Mouse (Mus musculus) ES-E14 (cell line): Measurements from ENCODE around the gene Mydgf. TPM values are rescaled to one million over a fixed set of nuclear protein-coding genes. Genes with fewer than 3 reads are reported as not detected.

Experiments
- DNase-seq: peaks from one replicate; pipeline ENCODE4 v3.0.0-alpha.2; 2013; ENCODE audit warnings: low read depth, low spot score
- H3K27ac ChIP-seq: 2 replicates; pipeline ENCODE4 v1.5.1; 2012; ENCODE audit warnings: low read depth, mild to moderate bottlenecking, low read length, moderate library complexity, mixed read lengths; ENCODE audit not compliant: poor library complexity, insufficient read depth, severe bottlenecking
- H3K36me3 ChIP-seq: 2 replicates; pipeline ENCODE4 v1.6.1; 2012; ENCODE audit warnings: mild to moderate bottlenecking, low read length, moderate library complexity, mixed read lengths; ENCODE audit not compliant: control insufficient read depth, poor library complexity, insufficient read depth, severe bottlenecking
- H3K4me1 ChIP-seq, 2 experiments: fragments of 150-350 bp in 1 of 2; sonication (generic) in 1 of 2; 2 replicates each; pipeline ENCODE4 v1.6.1; 2012; ENCODE audit warnings: low read length in 2 of 2, mild to moderate bottlenecking in 1 of 2, mixed read lengths in 1 of 2; ENCODE audit not compliant: control insufficient read depth in 2 of 2, insufficient read depth in 2 of 2, poor library complexity in 1 of 2
- H3K4me3 ChIP-seq, 2 experiments: fragments of 150-350 bp in 1 of 2; sonication (generic) in 1 of 2; 2 replicates each; pipeline ENCODE4 v1.5.1; 2012; ENCODE audit warnings: low read length in 2 of 2, low read depth in 1 of 2, mild to moderate bottlenecking in 1 of 2, mixed read lengths in 1 of 2; ENCODE audit not compliant: insufficient read depth in 1 of 2, poor library complexity in 1 of 2, severe bottlenecking in 1 of 2
- H3K9ac ChIP-seq: 2 replicates; pipeline ENCODE4 v1.6.1; 2012; ENCODE audit warnings: low read depth, mild to moderate bottlenecking, low read length, mixed read lengths; ENCODE audit not compliant: poor library complexity, insufficient read depth, severe bottlenecking
- H3K9me3 ChIP-seq: fragments of 150-350 bp; sonication (generic); 2 replicates; pipeline ENCODE4 v1.6.1; 2012; ENCODE audit warnings: low read depth, mild to moderate bottlenecking, low read length; ENCODE audit not compliant: control insufficient read depth, insufficient read depth
- CHD2 ChIP-seq: IDR thresholded peaks from 2 replicates; pipeline ENCODE4 v1.6.1; 2014; ENCODE audit warnings: mild to moderate bottlenecking, low read depth, low read length, inconsistent platforms
- HCFC1 ChIP-seq: IDR thresholded peaks from 2 replicates; pipeline ENCODE4 v1.6.1; 2012; ENCODE audit warnings: low read length, inconsistent platforms, borderline replicate concordance; ENCODE audit not compliant: insufficient read depth
- MAFK ChIP-seq: IDR thresholded peaks from 2 replicates; pipeline ENCODE4 v1.6.1; 2014; ENCODE audit warnings: mild to moderate bottlenecking, low read depth, low read length, inconsistent platforms; ENCODE audit not compliant: insufficient read depth
- ZC3H11A ChIP-seq: IDR thresholded peaks from 2 replicates; pipeline ENCODE4 v1.6.1; 2012; ENCODE audit warnings: low read depth, mild to moderate bottlenecking, inconsistent platforms, low read length, borderline replicate concordance
- ZNF384 ChIP-seq: IDR thresholded peaks from 2 replicates; pipeline ENCODE4 v1.6.1; 2012; ENCODE audit warnings: low read depth, low read length, inconsistent platforms
- in situ Hi-C, 2 experiments: fragments of 600-800 bp; cut with MboI; formaldehyde crosslinking; loops; one replicate each; pipeline ENCODE4 v1.15.1; 2025; ENCODE audit warnings: low sequenced_read_pairs in 2 of 2, inconsistent platforms in 1 of 2; ENCODE audit not compliant: unreplicated experiment in 2 of 2
- total RNA-seq: library from RNA; depleted of rRNA; stranded (reverse); fragments of 300-350 nt; gene quantifications from 2 replicates; pipeline ENCODE4 v1.2.3, GENCODE M21; 2012

Gene Mydgf
- total RNA-seq, 1 experiment = 71.1 TPM

- H3K27ac ChIP-seq = no peak overlapping the region
- DNase-seq = no peak
- H3K4me3 ChIP-seq = no peak overlapping the region
- no peak for TF ChIP-seq ZC3H11A
- no peak for TF ChIP-seq HCFC1
- no peak for TF ChIP-seq ZNF384
- no peak for TF ChIP-seq CHD2
- in situ Hi-C loops = no loop called here
- H3K4me1 ChIP-seq = peaks cover 0 to 14% of the 10 kb centered on the region in 2 experiments; a peak in 1 of 4 replicates
- H3K36me3 ChIP-seq = no peaks in the 10 kb centered on the region
- no peaks in the 10 kb centered on the region for H3K9me3 ChIP-seq
- no peak overlapping the region for H3K9ac ChIP-seq
Measured at GRCm38 (mm10) chr17:56147420-56147819, 36.3 kb downstream of the Mydgf start.

- no peak overlapping the region for H3K4me3 ChIP-seq
- no peak overlapping the region for H3K9ac ChIP-seq
- no peak for DNase-seq
- no peaks in the 10 kb centered on the region for H3K36me3 ChIP-seq
- H3K27ac ChIP-seq = no peak overlapping the region
- H3K4me1 ChIP-seq = peaks cover 0 to 14% of the 10 kb centered on the region in 2 experiments; a peak in 1 of 4 replicates
- in situ Hi-C loops = no loop called here
- no peaks in the 10 kb centered on the region for H3K9me3 ChIP-seq
- TF ChIP-seq ZNF384 = no peak
- TF ChIP-seq ZC3H11A = no peak
- no peak for TF ChIP-seq CHD2
- TF ChIP-seq HCFC1 = no peak
- TF ChIP-seq MAFK = no peak
Measured at GRCm38 (mm10) chr17:56146131-56146530, 37.6 kb downstream of the Mydgf start.

- Histone ChIP-seq H3K27ac (no peak overlapping the region), H3K4me3 (no peak overlapping the region), H3K9me3 (no peaks in the 10 kb centered on the region), H3K9ac (no peak overlapping the region), H3K36me3 (no peaks in the 10 kb centered on the region), H3K4me1 (peaks cover 0 to 14% of the 10 kb centered on the region in 2 experiments; a peak in 1 of 4 replicates)
- DNase-seq = no peak
- in situ Hi-C loops = no loop called here
- TF ChIP-seq CHD2 (no peak), ZNF384 (no peak), MAFK (no peak), ZC3H11A (no peak), HCFC1 (no peak)
Measured at GRCm38 (mm10) chr17:56144546-56144945, 39.2 kb downstream of the Mydgf start.

DNA sequence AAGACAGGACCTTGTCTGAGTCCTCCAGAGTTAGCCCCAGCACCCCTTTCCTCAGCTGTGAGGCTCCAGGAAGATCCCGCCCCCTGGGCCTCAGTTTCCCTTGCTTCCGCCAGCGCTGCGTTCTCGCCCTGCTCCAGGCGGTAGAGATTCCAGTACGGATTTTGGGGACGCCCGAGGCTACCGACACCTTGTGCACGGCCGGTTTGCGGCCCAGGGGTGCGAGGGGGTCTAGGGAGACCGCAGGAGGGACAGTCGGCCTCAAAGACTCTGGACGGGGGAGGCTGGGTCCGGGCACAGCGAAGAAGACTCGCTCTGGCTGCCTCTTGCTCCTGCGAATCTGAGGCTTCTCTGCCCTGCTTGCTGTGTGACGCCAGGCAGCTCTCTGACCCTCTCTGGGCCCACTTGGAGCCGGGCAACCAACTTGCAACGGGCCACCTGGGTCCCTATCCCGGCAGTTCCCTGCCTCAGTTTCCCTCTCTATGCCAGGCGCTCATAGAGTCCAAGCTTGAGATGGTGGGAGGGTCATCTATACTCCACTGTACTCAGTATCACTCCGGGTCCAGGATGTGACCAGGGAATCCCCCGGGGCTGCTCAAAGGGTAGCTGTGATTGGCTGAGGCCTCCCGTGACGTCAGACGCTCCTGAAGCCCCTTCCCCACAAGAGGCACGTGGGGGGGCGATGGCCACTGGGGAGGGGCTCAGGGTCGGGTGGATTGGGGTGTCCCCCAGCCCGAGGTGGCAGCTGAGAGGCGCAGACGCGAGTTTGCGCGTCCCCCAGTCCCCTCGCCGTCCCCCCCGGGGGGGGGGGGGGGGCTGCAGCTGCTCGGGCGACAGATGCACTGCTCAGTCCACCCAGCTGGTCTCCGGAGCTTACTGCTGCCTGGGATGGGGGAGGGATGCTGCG, 41.8 kb downstream of the Mydgf start:
- Histone ChIP-seq H3K4me3 (peak overlapping the region; percentile 69 to 71), H3K36me3 (no peaks in the 10 kb centered on the region), H3K27ac (no peak overlapping the region), H3K9me3 (no peaks in the 10 kb centered on the region), H3K9ac (peak overlapping the region; percentile 13; the same call in 1 of the 2 replicates), H3K4me1 (peaks cover 0 to 16% of the 10 kb centered on the region in 2 experiments; a peak in 1 of 4 replicates)
- no peak for DNase-seq
- TF ChIP-seq ZC3H11A = no peak
- in situ Hi-C loops = no loop called here
